Mouse (Mus musculus): ENCODE results near the gene Dock4. TPM values are rescaled to one million over a fixed set of nuclear protein-coding genes. Genes with fewer than 3 reads are reported as not detected.

Dock4 gene
- total and polyA plus RNA-seq, 2 experiments from 2014 or later, result 15.5 to 28.6 TPM

- Histone ChIP-seq H3K27me3 (ENCODE audit: insufficient read depth, low read length) (no peaks in the 10 kb centered on the region), H3K4me3 (ENCODE audit: low read depth, low read length) (no peak overlapping the region), H3K9ac (replicated peaks; ENCODE audit: low read length, poor library complexity, severe bottlenecking) (no peak overlapping the region), H3K4me1 (ENCODE audit: insufficient read depth, low read length) (no peaks in the 10 kb centered on the region), H3K4me2 (ENCODE audit: low read depth, low read length, poor library complexity, severe bottlenecking) (no peak overlapping the region), H3K9me3 (ENCODE audit: low read length) (no peaks in the 10 kb centered on the region), H3K27ac (ENCODE audit: low read depth, low read length) (no peak overlapping the region), H3K36me3 (ENCODE audit: insufficient read depth, low read length) (no peaks in the 10 kb centered on the region)
- DNase-seq (ENCODE audit: low spot score), result no peak
- WGBS, result 78% methylated on average over 5 of the region's 5 CpGs
- no peak for ATAC-seq (ENCODE audit: low FRiP score)
- no peak for TF ChIP-seq CTCF (IDR thresholded peaks at IDR 0.05)
Measured at GRCm38 (mm10) chr12:40582059-40582458, 136.3 kb downstream of the Dock4 start.

DNA sequence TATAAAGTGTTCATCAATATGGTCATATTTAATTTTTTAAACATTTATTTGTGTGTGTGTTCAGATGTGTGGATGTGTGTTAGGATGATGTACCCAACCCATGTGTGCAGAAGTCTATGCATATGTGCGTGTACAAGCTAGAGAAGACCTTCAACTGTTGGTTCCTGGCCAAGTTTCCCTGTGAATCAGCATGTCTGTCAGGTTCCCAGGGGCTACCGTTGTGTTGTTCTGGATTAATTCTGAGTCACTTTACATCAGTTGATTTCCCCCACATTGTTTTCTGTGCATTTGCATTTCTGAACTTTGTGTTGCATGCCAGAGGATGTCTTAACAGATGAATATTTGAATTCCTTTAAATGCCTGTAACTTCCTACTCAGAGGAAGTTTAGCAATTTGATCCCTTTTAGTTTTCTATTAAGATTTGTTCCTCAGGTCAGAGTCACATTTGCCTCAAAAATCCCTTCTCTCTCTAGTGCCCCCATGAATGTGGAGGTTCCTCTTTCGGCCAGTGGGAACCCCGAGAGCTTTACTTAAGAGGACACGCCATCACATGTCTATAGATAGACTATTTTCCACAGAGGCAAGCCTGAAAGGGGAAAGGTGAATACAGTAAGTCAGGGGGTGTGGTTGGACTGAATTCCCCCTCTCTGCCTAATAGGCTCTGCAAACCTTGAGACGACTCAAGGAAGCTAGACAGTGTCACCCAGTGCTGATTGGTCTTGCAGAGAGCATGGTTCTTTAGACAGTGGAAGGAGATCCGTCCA, 139.0 kb downstream of the Dock4 start:
- no peak overlapping the region for H3K4me3 ChIP-seq (ENCODE audit: low read depth, low read length)
- WGBS, result 79% methylated on average over 7 of the region's 7 CpGs
- no peaks in the 10 kb centered on the region for H3K36me3 ChIP-seq (ENCODE audit: insufficient read depth, low read length)
- no peaks in the 10 kb centered on the region for H3K9me3 ChIP-seq (ENCODE audit: low read length)
- no peak for TF ChIP-seq CTCF (IDR thresholded peaks at IDR 0.05)
- DNase-seq (ENCODE audit: low spot score), result no peak
- no peaks in the 10 kb centered on the region for H3K4me1 ChIP-seq (ENCODE audit: insufficient read depth, low read length)
- no peak for ATAC-seq (ENCODE audit: low FRiP score)
- H3K9ac ChIP-seq (replicated peaks; ENCODE audit: low read length, poor library complexity, severe bottlenecking), result no peak overlapping the region
- no peak overlapping the region for H3K4me2 ChIP-seq (ENCODE audit: low read depth, low read length, poor library complexity, severe bottlenecking)
- H3K27ac ChIP-seq (ENCODE audit: low read depth, low read length), result no peak overlapping the region
- no peaks in the 10 kb centered on the region for H3K27me3 ChIP-seq (ENCODE audit: insufficient read depth, low read length)

DNA sequence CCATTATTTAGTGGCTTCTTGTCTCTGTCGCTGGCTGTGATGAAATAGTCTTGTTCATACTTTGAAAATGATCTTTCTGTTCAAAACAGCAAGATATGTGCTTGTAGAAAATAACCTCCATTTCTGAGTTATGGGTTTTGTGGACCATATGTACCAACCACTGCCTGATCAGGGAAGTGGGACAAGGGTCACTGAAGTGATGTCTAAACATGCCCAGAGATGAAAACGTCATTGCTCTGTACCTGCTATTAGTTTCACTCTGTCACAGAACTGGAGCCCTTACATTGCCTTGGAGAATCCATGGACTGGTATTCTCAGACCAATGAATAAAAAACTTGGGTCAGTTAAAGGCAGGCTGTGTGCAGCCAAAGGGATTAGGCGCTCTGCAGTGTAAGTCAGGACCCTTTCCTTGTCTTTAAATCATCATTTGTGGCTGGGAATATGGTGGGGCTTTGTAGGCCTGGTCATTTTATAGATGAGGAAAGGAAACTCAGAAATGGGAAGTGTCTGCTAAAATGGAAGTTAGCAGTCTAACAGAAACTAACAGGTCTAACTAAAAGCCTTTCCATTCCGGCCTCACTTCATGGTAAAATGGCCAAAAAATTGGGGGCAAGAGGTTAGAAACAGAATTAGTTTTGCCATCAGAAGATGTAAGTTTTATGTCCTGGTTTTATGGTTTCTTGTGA, 139.8 kb downstream of the Dock4 start:
- ATAC-seq (ENCODE audit: low FRiP score), result no peak
- 86% methylated on average over 4 of the region's 4 CpGs for WGBS

GRCm38 (mm10) chr12:40594161-40594560, 148.4 kb downstream of the Dock4 start:
- no peaks in the 10 kb centered on the region for H3K4me1 ChIP-seq (ENCODE audit: insufficient read depth, low read length)
- WGBS, result 80% methylated on average over 4 of the region's 4 CpGs
- no peaks in the 10 kb centered on the region for H3K9me3 ChIP-seq (ENCODE audit: low read length)
- H3K4me3 ChIP-seq (ENCODE audit: low read depth, low read length), result no peak overlapping the region
- DNase-seq (ENCODE audit: low spot score), result no peak
- no peaks in the 10 kb centered on the region for H3K27me3 ChIP-seq (ENCODE audit: insufficient read depth, low read length)
- no peak for ATAC-seq (ENCODE audit: low FRiP score)
- no peak overlapping the region for H3K4me2 ChIP-seq (ENCODE audit: low read depth, low read length, poor library complexity, severe bottlenecking)
- no peak overlapping the region for H3K27ac ChIP-seq (ENCODE audit: low read depth, low read length)
- H3K9ac ChIP-seq (replicated peaks; ENCODE audit: low read length, poor library complexity, severe bottlenecking), result no peak overlapping the region
- TF ChIP-seq CTCF (IDR thresholded peaks at IDR 0.05), result no peak
- H3K36me3 ChIP-seq (ENCODE audit: insufficient read depth, low read length), result no peaks in the 10 kb centered on the region

More for the DNA sequence above, 139.8 kb downstream of the Dock4 start:
- no peak overlapping the region for H3K4me2 ChIP-seq (ENCODE audit: low read depth, low read length, poor library complexity, severe bottlenecking)
- H3K4me3 ChIP-seq (ENCODE audit: low read depth, low read length), result no peak overlapping the region
- no peak for DNase-seq (ENCODE audit: low spot score)
- no peaks in the 10 kb centered on the region for H3K27me3 ChIP-seq (ENCODE audit: insufficient read depth, low read length)
- no peaks in the 10 kb centered on the region for H3K36me3 ChIP-seq (ENCODE audit: insufficient read depth, low read length)
- no peaks in the 10 kb centered on the region for H3K9me3 ChIP-seq (ENCODE audit: low read length)
- H3K4me1 ChIP-seq (ENCODE audit: insufficient read depth, low read length), result no peaks in the 10 kb centered on the region
- no peak for TF ChIP-seq CTCF (IDR thresholded peaks at IDR 0.05)
- H3K9ac ChIP-seq (replicated peaks; ENCODE audit: low read length, poor library complexity, severe bottlenecking), result no peak overlapping the region
- H3K27ac ChIP-seq (ENCODE audit: low read depth, low read length), result no peak overlapping the region

- H3K9ac ChIP-seq (replicated peaks; ENCODE audit: low read length, poor library complexity, severe bottlenecking), result no peak overlapping the region
- no peaks in the 10 kb centered on the region for H3K9me3 ChIP-seq (ENCODE audit: low read length)
- no peak overlapping the region for H3K4me2 ChIP-seq (ENCODE audit: low read depth, low read length, poor library complexity, severe bottlenecking)
- H3K27me3 ChIP-seq (ENCODE audit: insufficient read depth, low read length), result no peaks in the 10 kb centered on the region
- no peaks in the 10 kb centered on the region for H3K36me3 ChIP-seq (ENCODE audit: insufficient read depth, low read length)
- DNase-seq (ENCODE audit: low spot score) (no peak), ATAC-seq (ENCODE audit: low FRiP score) (no peak)
- H3K4me3 ChIP-seq (ENCODE audit: low read depth, low read length), result no peak overlapping the region
- no peaks in the 10 kb centered on the region for H3K4me1 ChIP-seq (ENCODE audit: insufficient read depth, low read length)
- peak; percentile 47 for TF ChIP-seq CTCF (IDR thresholded peaks at IDR 0.05)
- no peak overlapping the region for H3K27ac ChIP-seq (ENCODE audit: low read depth, low read length)
- WGBS, result 65% methylated on average over 6 of the region's 6 CpGs
Measured at GRCm38 (mm10) chr12:40595440-40595839, 149.7 kb downstream of the Dock4 start.

DNA sequence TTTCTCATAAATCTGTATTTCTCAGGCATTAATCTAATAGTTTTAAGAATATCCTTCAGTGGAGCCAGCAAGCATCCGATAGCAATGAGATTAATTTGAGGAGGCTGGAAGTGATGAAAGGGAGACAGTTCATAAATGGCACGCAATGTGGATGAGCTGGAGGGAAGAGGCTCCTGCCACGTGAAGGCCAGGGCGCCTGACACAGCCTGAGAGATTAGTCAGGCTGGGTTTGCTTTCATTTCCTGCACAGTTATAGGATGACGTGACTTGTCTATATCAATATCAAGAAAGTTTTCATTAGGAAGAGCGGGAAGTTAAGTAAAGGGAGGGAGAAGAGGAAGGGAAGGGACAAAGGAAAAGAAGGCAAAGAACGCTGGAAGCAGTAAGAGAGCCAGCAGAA, 150.3 kb downstream of the Dock4 start:
- no peak for TF ChIP-seq CTCF (IDR thresholded peaks at IDR 0.05)
- DNase-seq (ENCODE audit: low spot score) (no peak), ATAC-seq (ENCODE audit: low FRiP score) (no peak; the same call in 1 of the 2 replicates)
- WGBS, result 59% methylated on average over 7 of the region's 7 CpGs
- no peak overlapping the region for H3K9ac ChIP-seq (replicated peaks; ENCODE audit: low read length, poor library complexity, severe bottlenecking)
- no peaks in the 10 kb centered on the region for H3K27me3 ChIP-seq (ENCODE audit: insufficient read depth, low read length)
- no peak overlapping the region for H3K4me3 ChIP-seq (ENCODE audit: low read depth, low read length)
- H3K27ac ChIP-seq (ENCODE audit: low read depth, low read length), result no peak overlapping the region
- H3K4me2 ChIP-seq (ENCODE audit: low read depth, low read length, poor library complexity, severe bottlenecking), result no peak overlapping the region
- no peaks in the 10 kb centered on the region for H3K9me3 ChIP-seq (ENCODE audit: low read length)
- no peaks in the 10 kb centered on the region for H3K4me1 ChIP-seq (ENCODE audit: insufficient read depth, low read length)
- no peaks in the 10 kb centered on the region for H3K36me3 ChIP-seq (ENCODE audit: insufficient read depth, low read length)
